Mouse (Mus musculus) neural tube, embryonic 12.5 days (tissue): ENCODE measurements around the gene Crx. TPM values are rescaled to one million over a fixed set of nuclear protein-coding genes. Genes with fewer than 3 reads are reported as not detected.

ENCODE experiments used
- polyA plus RNA-seq: library from polyadenylated mRNA; unstranded; fragments of >200 nt; fragmentation: Nextera tagmentation; extraction: Ambion mirVana; gene quantifications from 2 replicates; pipeline ENCODE4 v1.2.1, GENCODE M21; 2016

Crx gene
- polyA plus RNA-seq, 1 experiment from 2014 or later, result not detected

Other genes with a start within 250 kb of the Crx start
- not detected in 2 replicates for gene Obox3, start 240.1 kb downstream of the Crx start, polyA plus RNA-seq
- not detected in 2 replicates for gene Obox5, start 129.8 kb downstream of the Crx start, polyA plus RNA-seq
- not detected in 2 replicates for gene Obox6, start 40.3 kb downstream of the Crx start, polyA plus RNA-seq
- gene Crxos, start 2.6 kb upstream of the Crx start, polyA plus RNA-seq, result not detected in 2 replicates
- 1,130 and 1,196 TPM in 2 replicates for gene Selenow, start 42.4 kb upstream of the Crx start, polyA plus RNA-seq
- 157 and 169 TPM in 2 replicates for gene Nop53, start 66.1 kb upstream of the Crx start, polyA plus RNA-seq
- gene Ehd2, start 87.6 kb upstream of the Crx start, polyA plus RNA-seq, result 9.2 and 12.1 TPM in 2 replicates
- 10.1 and 10.7 TPM in 2 replicates for gene Bicra, start 168.0 kb upstream of the Crx start, polyA plus RNA-seq
- gene Zfp541, start 181.8 kb upstream of the Crx start, polyA plus RNA-seq, result 0.05 TPM in 1 of 2 replicates, not detected in the other
- 186 and 216 TPM in 2 replicates for gene Napa, start 218.5 kb upstream of the Crx start, polyA plus RNA-seq
- gene Kptn, start 239.9 kb upstream of the Crx start, polyA plus RNA-seq, result 29.6 and 32.9 TPM in 2 replicates
- gene Slc8a2, start 249.9 kb upstream of the Crx start, polyA plus RNA-seq, result 1.2 and 1.8 TPM in 2 replicates